8 mouse cellular contexts compared by ENCODE assay signal in the genomic region with DNA sequence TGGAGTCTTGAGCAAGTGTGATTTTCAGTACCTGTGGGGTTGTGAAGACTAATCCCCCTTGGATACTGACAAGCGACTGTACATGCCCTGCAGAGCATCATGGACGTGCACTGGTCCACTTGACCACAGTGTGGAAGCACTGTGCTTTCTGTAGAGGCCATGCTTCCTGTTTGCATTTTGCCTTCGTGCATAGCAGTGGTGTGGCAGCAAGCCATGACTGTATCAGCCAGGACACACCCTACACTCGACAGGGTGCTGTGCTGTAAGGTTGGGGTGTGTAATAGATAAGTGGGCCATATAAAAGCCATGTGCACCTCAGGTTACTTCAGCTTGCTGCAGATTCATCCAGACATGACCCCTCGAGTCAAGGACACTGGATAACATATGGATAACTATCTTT. TPM values are rescaled to one million over a fixed set of nuclear protein-coding genes. Genes with fewer than 3 reads are reported as not detected.
A peak's percentile ranks its signal among the peaks of the same experiment; 100 is the strongest.
DNase-seq lines count a peak whose midpoint lies in the region; ATAC-seq lines count a peak whose summit lies in the region.
"Had no signal": no experiment of that assay in that cellular context is flagged by ENCODE, and none has a peak within 500 bp of the region (broad histone marks: within the 10 kb centered on the region; RNA-seq: fewer than 3 reads in every experiment).

No protein-coding gene starts in this region.

- H3K9ac ChIP-seq in forebrain, embryonic 11.5 days (ENCODE audit: low read length), result no peak overlapping the region
- H3K9ac ChIP-seq: embryonic facial prominence, embryonic 13.5 days had no signal

- no peak overlapping the region for H3K27ac ChIP-seq in forebrain, embryonic 11.5 days (ENCODE audit: low read depth, low read length)
- H3K27ac ChIP-seq: embryonic facial prominence, embryonic 13.5 days had no signal

- H3K36me3 ChIP-seq in forebrain, embryonic 11.5 days (ENCODE audit: control insufficient read depth, insufficient read depth, low read length), result no peaks in the 10 kb centered on the region
- H3K36me3 ChIP-seq: embryonic facial prominence, embryonic 13.5 days had no signal

- WGBS in forebrain, embryonic 11.5 days, result 73% methylated on average over 5 of the region's 5 CpGs

- intact Hi-C loops in left cerebral cortex, postnatal 4 days (cut with DNase I), result loop anchor here (10.0 kb wide), 1 partner anchor 616 kb away; no protein-coding TSS in a partner anchor

- H3K4me2 ChIP-seq in forebrain, embryonic 11.5 days (ENCODE audit: low read depth, low read length, severe bottlenecking), result no peak overlapping the region
- H3K4me2 ChIP-seq: embryonic facial prominence, embryonic 13.5 days had no signal

- peak; percentile 57 for ATAC-seq in granulocyte monocyte progenitor cell, adult 5-6 weeks (replicated peaks; ENCODE audit: poor library complexity, severe bottlenecking)
- no peak for ATAC-seq in forebrain, embryonic 11.5 days (replicated peaks; ENCODE audit: low FRiP score)

- H3K27me3 ChIP-seq in forebrain, embryonic 11.5 days (ENCODE audit: control insufficient read depth, insufficient read depth, low read length), result no peaks in the 10 kb centered on the region
- H3K27me3 ChIP-seq: embryonic facial prominence, embryonic 13.5 days had no signal

- no peak overlapping the region for H3K4me3 ChIP-seq in forebrain, embryonic 11.5 days (ENCODE audit: low read depth, low read length)
- H3K4me3 ChIP-seq: embryonic facial prominence, embryonic 13.5 days had no signal

- H3K4me1 ChIP-seq in forebrain, embryonic 11.5 days (replicated peaks; ENCODE audit: control insufficient read depth, insufficient read depth, low read length), result no peaks in the 10 kb centered on the region

- peak; percentile 58 for DNase-seq in urinary bladder, postnatal 14 days (ENCODE audit: low spot score)
- DNase-seq in urinary bladder, postnatal 4 days (ENCODE audit: low spot score in 2 of 2), result no peak
- peak; percentile 83 to 87 for DNase-seq in lung, adult 18-20 months
- DNase-seq in right cerebral cortex, adult 18-20 months, result no peak
- DNase-seq in left cerebral cortex, postnatal 4 days, result no peak
- no peak for DNase-seq in forebrain, embryonic 11.5 days (ENCODE audit: low spot score)

- no peaks in the 10 kb centered on the region for H3K9me3 ChIP-seq in forebrain, embryonic 11.5 days (ENCODE audit: control insufficient read depth, low read length)
- H3K9me3 ChIP-seq: embryonic facial prominence, embryonic 13.5 days had no signal

RNA-seq across cellular contexts. Expression of a gene that starts 24.3 kb away (rescaled TPM):
- not detected in 2 replicates for total RNA-seq in granulocyte monocyte progenitor cell, adult 5-6 weeks (2014; fragmentation: Nextera tagmentation)
- total RNA-seq in granulocyte monocyte progenitor cell, adult 5-6 weeks (2017), result 0.13 TPM in 1 of 2 replicates, not detected in the other
- total RNA-seq in left cerebral cortex, postnatal 4 days (2021), result 1 to 10 TPM; 5.8 to 6.0 TPM
- polyA plus RNA-seq in forebrain, embryonic 11.5 days (2014; fragmentation: Nextera tagmentation; extraction: Ambion mirVana), result 0.44 and 1.7 TPM in 2 replicates

Comparison
In these comparisons a context has a peak if more than half of its experiments do, and no peak if none do; other contexts are left out.
1. DNase-seq: peak in urinary bladder, postnatal 14 days (single experiment) and lung, adult 18-20 months (2 of 2); none in urinary bladder, postnatal 4 days (0 of 2), right cerebral cortex, adult 18-20 months (single experiment), left cerebral cortex, postnatal 4 days (single experiment) and forebrain, embryonic 11.5 days (single experiment).
2. RNA of a gene that starts 24.3 kb away (total RNA-seq): 5.8 to 6.0 TPM in left cerebral cortex, postnatal 4 days; 0.13 TPM in granulocyte monocyte progenitor cell, adult 5-6 weeks; every median in the first group is over 4 times any median in the second.